Mouse (Mus musculus) megakaryocyte, embryonic 14.5 days (primary cell): Measurements from ENCODE around the gene Gm13289. TPM values are rescaled to one million over a fixed set of nuclear protein-coding genes. Genes with fewer than 3 reads are reported as not detected.
"Not testable (repeated sequence)": the region's sequence is repeated elsewhere in the genome, so short reads cannot be mapped to it uniquely, and the experiment has no call there.

Source experiments
- H3K27me3 ChIP-seq: replicated peaks from 2 replicates; pipeline ENCODE3; 2012; ENCODE audit warnings: inconsistent platforms
- H3K36me3 ChIP-seq: replicated peaks from 2 replicates; pipeline ENCODE3; 2012; ENCODE audit warnings: low read length, inconsistent platforms, mixed read lengths
- H3K4me1 ChIP-seq: 2 replicates; pipeline ENCODE4 v1.6.1; 2012; ENCODE audit warnings: inconsistent platforms
- H3K4me3 ChIP-seq: replicated peaks from 2 replicates; pipeline ENCODE3; 2012; ENCODE audit warnings: moderate library complexity, mild to moderate bottlenecking, inconsistent platforms
- H3K9me3 ChIP-seq: 2 replicates; pipeline ENCODE4 v1.6.1; 2012; ENCODE audit warnings: inconsistent platforms
- polyA plus RNA-seq: library from polyadenylated mRNA; stranded (reverse); fragments of >175 nt; gene quantifications from 2 replicates; pipeline ENCODE4 v1.2.3, GENCODE M21; 2012; ENCODE audit warnings: low replicate concordance; ENCODE audit not compliant: insufficient read depth

The Gm13289 gene
- polyA plus RNA-seq, 1 experiment: not detected

- not testable (repeated sequence) for H3K36me3 ChIP-seq, H3K9me3 ChIP-seq, H3K4me3 ChIP-seq, H3K4me1 ChIP-seq, H3K27me3 ChIP-seq
Measured at GRCm38 (mm10) chr4:88761776-88762175, 14.9 kb upstream of the Gm13289 start.

DNA sequence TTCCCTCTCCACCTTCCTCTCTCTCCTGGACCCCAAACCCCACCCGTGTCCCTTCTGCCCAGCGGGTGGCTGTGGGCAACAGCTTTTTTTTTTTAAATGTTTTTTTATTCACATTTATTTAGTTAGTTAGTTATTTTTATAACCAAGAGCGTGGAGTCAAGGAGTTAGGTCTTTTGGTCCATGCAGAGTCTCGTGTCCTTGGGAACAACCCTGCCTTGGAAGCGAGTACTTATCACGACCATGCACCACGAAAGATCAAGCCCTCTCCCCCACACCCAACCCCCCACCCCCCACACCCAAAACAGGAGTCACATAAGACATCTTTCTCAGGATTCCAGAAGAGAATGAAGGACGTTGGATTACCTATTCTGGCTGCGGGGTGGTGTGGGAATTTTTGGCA is 14.4 kb upstream of the Gm13289 start:
- H3K4me1 ChIP-seq, H3K36me3 ChIP-seq, H3K4me3 ChIP-seq, H3K27me3 ChIP-seq, H3K9me3 ChIP-seq: not testable (repeated sequence)

DNA sequence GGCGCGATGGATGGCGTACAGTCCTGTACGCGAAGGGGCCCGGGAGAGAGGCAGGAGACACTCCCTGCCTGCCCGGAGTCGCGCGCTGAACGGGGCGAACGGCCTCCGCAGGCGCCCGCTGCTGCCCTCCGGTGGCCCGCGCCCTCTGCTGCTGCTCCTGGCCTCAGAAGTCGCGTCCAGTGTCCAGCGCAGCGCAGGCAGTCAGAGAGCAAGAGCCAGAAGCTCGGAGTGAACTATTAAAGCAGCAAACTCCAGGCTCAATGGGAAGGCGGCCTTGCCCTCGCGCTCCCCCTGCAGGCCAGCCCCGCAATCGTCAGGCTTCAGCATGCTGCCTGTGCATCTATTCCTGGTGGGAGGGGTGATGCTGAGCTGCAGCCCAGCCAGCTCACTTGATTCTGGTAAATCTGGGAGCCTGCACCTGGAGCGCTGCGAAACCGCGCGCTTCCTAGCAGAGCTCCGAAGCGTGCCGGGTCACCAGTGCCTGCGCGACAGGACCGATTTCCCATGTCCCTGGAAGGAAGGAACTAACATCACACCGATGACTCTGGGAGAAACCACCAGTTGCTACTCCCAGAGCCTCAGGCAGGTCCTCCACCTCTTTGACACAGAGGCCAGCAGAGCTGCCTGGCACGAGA is 13.2 kb upstream of the Gm13289 start:
- not testable (repeated sequence) for H3K4me3 ChIP-seq, H3K27me3 ChIP-seq, H3K36me3 ChIP-seq, H3K9me3 ChIP-seq, H3K4me1 ChIP-seq

DNA sequence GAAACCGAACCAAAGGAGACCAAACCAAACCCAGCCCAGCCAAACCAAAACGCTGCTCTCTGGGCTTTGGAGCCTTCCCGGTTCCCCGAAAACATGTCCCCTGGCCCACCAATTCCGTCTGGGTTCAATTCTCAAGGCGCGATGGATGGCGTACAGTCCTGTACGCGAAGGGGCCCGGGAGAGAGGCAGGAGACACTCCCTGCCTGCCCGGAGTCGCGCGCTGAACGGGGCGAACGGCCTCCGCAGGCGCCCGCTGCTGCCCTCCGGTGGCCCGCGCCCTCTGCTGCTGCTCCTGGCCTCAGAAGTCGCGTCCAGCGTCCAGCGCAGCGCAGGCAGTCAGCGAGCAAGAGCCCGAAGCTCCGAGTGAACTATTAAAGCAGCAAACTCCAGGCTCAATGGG is 3.2 kb upstream of the Gm13289 start, which contains the start of gene Gm13290:
Gene Gm13290, plus strand, starts transcription at position 301 of the 400 bp plus-strand sequence.
- not testable (repeated sequence) for H3K27me3 ChIP-seq, H3K4me1 ChIP-seq, H3K36me3 ChIP-seq, H3K4me3 ChIP-seq, H3K9me3 ChIP-seq

DNA sequence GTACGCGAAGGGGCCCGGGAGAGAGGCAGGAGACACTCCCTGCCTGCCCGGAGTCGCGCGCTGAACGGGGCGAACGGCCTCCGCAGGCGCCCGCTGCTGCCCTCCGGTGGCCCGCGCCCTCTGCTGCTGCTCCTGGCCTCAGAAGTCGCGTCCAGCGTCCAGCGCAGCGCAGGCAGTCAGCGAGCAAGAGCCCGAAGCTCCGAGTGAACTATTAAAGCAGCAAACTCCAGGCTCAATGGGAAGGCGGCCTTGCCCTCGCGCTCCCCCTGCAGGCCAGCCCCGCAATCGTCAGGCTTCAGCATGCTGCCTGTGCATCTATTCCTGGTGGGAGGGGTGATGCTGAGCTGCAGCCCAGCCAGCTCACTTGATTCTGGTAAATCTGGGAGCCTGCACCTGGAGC is 2.8 kb downstream of the Gm13289 start, which contains the start of gene Gm13272:
Gene Gm13272, plus strand, starts transcription at position 301 of the 400 bp plus-strand sequence.
- not testable (repeated sequence) for H3K36me3 ChIP-seq, H3K27me3 ChIP-seq, H3K4me3 ChIP-seq, H3K4me1 ChIP-seq, H3K9me3 ChIP-seq

GRCm38 (mm10) chr4:88780320-88780719 is 3.6 kb downstream of the Gm13289 start:
- H3K4me1 ChIP-seq, H3K9me3 ChIP-seq, H3K27me3 ChIP-seq, H3K36me3 ChIP-seq, H3K4me3 ChIP-seq: not testable (repeated sequence)

- H3K4me1 ChIP-seq, H3K4me3 ChIP-seq, H3K27me3 ChIP-seq, H3K9me3 ChIP-seq, H3K36me3 ChIP-seq: not testable (repeated sequence)
Measured at GRCm38 (mm10) chr4:88781831-88782230, 5.1 kb downstream of the Gm13289 start, which contains the start of gene Ifnz. TSS of gene Ifnz (plus strand) at chr4:88782131.

DNA sequence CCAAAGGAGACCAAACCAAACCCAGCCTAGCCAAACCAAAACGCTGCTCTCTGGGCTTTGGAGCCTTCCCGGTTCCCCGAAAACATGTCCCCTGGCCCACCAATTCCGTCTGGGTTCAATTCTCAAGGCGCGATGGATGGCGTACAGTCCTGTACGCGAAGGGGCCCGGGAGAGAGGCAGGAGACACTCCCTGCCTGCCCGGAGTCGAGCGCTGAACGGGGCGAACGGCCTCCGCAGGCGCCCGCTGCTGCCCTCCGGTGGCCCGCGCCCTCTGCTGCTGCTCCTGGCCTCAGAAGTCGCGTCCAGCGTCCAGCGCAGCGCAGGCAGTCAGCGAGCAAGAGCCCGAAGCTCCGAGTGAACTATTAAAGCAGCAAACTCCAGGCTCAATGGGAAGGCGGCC is 5.6 kb downstream of the Gm13289 start:
- H3K9me3 ChIP-seq, H3K4me1 ChIP-seq, H3K36me3 ChIP-seq, H3K4me3 ChIP-seq, H3K27me3 ChIP-seq: not testable (repeated sequence)

GRCm38 (mm10) chr4:88785409-88785808 is 8.7 kb downstream of the Gm13289 start, which contains the start of gene Gm13276:
TSS of gene Gm13276 (plus strand) at chr4:88785709.
- not testable (repeated sequence) for H3K4me1 ChIP-seq, H3K4me3 ChIP-seq, H3K27me3 ChIP-seq, H3K9me3 ChIP-seq, H3K36me3 ChIP-seq

DNA sequence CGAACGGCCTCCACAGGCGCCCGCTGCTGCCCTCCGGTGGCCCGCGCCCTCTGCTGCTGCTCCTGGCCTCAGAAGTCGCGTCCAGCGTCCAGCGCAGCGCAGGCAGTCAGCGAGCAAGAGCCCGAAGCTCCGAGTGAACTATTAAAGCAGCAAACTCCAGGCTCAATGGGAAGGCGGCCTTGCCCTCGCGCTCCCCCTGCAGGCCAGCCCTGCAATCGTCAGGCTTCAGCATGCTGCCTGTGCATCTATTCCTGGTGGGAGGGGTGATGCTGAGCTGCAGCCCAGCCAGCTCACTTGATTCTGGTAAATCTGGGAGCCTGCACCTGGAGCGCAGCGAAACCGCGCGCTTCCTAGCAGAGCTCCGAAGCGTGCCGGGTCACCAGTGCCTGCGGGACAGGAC is 11.7 kb downstream of the Gm13289 start, which contains the start of gene Gm13277:
Gene Gm13277, plus strand, starts transcription at position 231 of the 400 bp plus-strand sequence.
- H3K4me1 ChIP-seq, H3K27me3 ChIP-seq, H3K4me3 ChIP-seq, H3K9me3 ChIP-seq, H3K36me3 ChIP-seq: not testable (repeated sequence)

DNA sequence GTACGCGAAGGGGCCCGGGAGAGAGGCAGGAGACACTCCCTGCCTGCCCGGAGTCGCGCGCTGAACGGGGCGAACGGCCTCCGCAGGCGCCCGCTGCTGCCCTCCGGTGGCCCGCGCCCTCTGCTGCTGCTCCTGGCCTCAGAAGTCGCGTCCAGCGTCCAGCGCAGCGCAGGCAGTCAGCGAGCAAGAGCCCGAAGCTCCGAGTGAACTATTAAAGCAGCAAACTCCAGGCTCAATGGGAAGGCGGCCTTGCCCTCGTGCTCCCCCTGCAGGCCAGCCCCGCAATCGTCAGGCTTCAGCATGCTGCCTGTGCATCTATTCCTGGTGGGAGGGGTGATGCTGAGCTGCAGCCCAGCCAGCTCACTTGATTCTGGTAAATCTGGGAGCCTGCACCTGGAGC is 14.5 kb downstream of the Gm13289 start, which contains the start of gene Gm13278:
Gene Gm13278, plus strand, starts transcription at position 301 of the 400 bp plus-strand sequence.
- H3K4me3 ChIP-seq, H3K27me3 ChIP-seq, H3K4me1 ChIP-seq, H3K9me3 ChIP-seq, H3K36me3 ChIP-seq: not testable (repeated sequence)

DNA sequence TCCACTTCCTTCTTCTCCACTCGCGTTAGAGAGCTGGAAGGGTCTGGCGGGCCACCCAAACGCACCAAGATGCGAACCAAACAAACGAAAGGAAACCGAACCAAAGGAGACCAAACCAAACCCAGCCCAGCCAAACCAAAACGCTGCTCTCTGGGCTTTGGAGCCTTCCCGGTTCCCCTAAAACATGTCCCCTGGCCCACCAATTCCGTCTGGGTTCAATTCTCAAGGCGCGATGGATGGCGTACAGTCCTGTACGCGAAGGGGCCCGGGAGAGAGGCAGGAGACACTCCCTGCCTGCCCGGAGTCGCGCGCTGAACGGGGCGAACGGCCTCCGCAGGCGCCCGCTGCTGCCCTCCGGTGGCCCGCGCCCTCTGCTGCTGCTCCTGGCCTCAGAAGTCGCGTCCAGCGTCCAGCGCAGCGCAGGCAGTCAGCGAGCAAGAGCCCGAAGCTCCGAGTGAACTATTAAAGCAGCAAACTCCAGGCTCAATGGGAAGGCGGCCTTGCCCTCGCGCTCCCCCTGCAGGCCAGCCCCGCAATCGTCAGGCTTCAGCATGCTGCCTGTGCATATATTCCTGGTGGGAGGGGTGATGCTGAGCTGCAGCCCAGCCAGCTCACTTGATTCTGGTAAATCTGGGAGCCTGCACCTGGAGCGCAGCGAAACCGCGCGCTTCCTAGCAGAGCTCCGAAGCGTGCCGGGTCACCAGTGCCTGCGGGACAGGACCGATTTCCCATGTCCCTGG is 17.4 kb downstream of the Gm13289 start, which contains the start of gene Gm13275:
Gene Gm13275, plus strand, starts transcription at position 552 of the 740 bp plus-strand sequence.
- H3K4me1 ChIP-seq, H3K9me3 ChIP-seq, H3K36me3 ChIP-seq, H3K27me3 ChIP-seq, H3K4me3 ChIP-seq: not testable (repeated sequence)

DNA sequence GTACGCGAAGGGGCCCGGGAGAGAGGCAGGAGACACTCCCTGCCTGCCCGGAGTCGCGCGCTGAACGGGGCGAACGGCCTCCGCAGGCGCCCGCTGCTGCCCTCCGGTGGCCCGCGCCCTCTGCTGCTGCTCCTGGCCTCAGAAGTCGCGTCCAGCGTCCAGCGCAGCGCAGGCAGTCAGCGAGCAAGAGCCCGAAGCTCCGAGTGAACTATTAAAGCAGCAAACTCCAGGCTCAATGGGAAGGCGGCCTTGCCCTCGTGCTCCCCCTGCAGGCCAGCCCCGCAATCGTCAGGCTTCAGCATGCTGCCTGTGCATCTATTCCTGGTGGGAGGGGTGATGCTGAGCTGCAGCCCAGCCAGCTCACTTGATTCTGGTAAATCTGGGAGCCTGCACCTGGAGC is 20.4 kb downstream of the Gm13289 start, which contains the start of gene Gm13279:
Gene Gm13279, plus strand, starts transcription at position 301 of the 400 bp plus-strand sequence.
- not testable (repeated sequence) for H3K4me3 ChIP-seq, H3K9me3 ChIP-seq, H3K27me3 ChIP-seq, H3K4me1 ChIP-seq, H3K36me3 ChIP-seq

DNA sequence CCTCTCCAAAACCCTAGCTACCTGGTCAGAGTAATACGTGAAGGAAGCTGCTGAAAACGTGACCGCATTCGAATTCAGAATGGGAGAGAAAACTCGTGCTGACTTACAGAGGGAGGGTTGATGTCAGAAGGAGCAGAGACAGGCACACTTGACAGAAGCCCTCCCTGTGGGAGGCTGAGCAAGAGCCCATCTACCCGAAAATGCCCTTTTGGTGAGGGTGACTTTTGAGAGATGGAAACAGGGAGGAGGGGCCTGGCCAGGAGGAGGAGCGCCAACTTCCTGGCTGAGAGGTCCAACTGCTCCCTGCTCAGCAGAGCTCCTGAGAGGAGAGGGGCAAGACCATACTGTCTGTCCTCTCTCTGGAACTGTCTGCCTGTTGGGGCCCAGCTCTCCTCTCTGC is 22.6 kb downstream of the Gm13289 start, which contains the start of gene Gm13285:
Gene Gm13285, plus strand, starts transcription at position 301 of the 400 bp plus-strand sequence.
- not testable (repeated sequence) for H3K4me3 ChIP-seq, H3K36me3 ChIP-seq, H3K4me1 ChIP-seq, H3K9me3 ChIP-seq, H3K27me3 ChIP-seq

- not testable (repeated sequence) for H3K27me3 ChIP-seq, H3K9me3 ChIP-seq, H3K4me1 ChIP-seq, H3K4me3 ChIP-seq, H3K36me3 ChIP-seq
Measured at GRCm38 (mm10) chr4:88802954-88803353, 26.2 kb downstream of the Gm13289 start, which contains the start of gene Gm13287. TSS of gene Gm13287 (plus strand) at chr4:88803254.

GRCm38 (mm10) chr4:88805231-88805630 is 28.5 kb downstream of the Gm13289 start, which contains the start of gene Gm13288:
TSS of gene Gm13288 (plus strand) at chr4:88805531.
- not testable (repeated sequence) for H3K27me3 ChIP-seq, H3K9me3 ChIP-seq, H3K4me3 ChIP-seq, H3K4me1 ChIP-seq, H3K36me3 ChIP-seq
